Mouse (Mus musculus): ENCODE measurements around the gene Syce2. TPM values are rescaled to one million over a fixed set of nuclear protein-coding genes. Genes with fewer than 3 reads are reported as not detected.

The Syce2 gene
- polyA plus RNA-seq (2012; rRNA removed; ENCODE audit: low replicate concordance): 0.37 and 0.95 TPM in 2 replicates

DNA sequence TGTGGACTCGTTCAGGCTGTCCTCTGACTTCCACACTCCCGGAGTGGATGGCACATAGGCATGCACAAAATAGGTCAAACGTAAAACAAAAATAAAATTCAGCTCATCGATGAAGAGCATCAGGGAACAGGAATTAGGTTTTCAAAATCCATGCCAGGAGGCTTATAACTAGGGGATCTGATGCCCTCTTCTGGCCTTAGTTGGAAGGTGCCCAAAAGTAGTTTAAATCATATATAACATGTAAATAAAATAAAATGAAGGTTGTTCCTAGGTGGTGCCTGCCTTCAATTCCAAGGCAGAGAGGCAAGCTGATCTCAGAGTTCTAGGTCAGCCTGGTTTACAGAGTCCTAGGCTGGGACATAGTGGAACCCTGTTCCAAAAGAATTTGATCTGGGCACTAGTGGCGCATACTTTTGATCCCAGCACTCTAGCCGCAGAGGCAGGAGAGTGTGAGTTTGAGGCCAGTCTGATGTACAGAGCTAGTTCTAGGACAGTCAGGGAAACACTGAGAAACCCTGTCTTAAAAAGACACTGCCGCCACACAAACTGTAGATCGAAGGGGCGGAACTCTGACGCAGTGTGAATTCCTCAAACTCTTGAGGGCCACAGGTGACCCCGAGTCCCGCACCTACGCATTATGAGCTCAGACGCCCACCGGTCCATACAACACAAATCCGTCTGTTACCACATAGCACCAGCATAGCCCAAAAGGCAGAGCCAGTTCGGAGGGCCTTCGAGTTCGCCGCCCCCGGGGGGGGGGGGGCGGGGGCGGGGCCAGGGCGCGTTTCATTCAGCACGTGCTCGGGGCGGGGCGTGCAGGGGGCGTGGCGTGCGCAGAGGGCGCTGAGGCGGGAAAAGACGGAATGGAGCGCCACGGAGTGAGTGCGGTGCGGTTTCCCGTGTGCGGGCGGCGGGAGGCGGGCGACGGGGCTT is at the start of gene Syce2:
Gene Syce2, plus strand, starts transcription at position 736 of the 933 bp plus-strand sequence.

DNA sequence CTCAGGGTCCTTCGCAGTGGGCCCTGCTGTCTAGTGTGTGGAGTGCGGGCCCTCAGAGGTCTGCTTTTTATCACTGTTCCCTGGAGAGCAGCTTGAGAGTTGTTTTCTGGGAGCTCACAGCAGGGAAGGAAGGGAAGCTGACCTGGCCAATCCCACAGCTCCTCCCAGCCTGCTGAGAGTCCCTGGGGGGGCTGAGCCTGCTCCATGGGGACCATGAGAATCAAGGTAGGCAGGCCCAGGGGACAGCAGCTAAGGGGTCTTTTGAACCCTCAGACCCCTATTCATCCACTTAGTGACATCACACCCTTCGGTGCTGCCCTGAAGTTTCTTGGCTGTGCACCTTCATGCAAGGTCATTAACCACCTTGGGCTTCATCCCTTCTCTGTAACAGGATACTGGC is 49.2 kb upstream of the Syce2 start, which contains the start of gene Dand5:
Gene Dand5, minus strand, starts transcription at position 101 of the 400 bp plus-strand sequence.

DNA sequence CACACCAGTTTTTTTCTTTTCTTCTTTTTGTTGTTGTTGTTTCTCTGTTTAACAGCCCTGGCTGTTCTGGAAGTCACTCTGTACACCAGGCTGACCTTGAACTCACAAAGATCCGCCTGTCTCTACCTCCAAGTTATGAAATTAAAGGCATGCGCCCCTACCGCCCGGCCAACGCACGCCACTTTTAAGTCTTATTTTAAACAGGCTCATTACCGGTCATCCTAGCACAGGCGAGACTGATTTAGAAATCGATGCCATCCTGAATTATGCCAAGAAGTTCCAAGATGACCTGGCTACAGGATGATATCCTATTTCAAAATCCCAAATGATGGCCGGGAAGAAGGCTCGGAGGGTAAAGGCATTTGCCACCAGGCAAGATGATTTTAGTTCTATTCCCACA is 40.4 kb upstream of the Syce2 start, which contains the start of gene Gadd45gip1:
Gene Gadd45gip1, plus strand, starts transcription at position 33 of the 400 bp plus-strand sequence.

DNA sequence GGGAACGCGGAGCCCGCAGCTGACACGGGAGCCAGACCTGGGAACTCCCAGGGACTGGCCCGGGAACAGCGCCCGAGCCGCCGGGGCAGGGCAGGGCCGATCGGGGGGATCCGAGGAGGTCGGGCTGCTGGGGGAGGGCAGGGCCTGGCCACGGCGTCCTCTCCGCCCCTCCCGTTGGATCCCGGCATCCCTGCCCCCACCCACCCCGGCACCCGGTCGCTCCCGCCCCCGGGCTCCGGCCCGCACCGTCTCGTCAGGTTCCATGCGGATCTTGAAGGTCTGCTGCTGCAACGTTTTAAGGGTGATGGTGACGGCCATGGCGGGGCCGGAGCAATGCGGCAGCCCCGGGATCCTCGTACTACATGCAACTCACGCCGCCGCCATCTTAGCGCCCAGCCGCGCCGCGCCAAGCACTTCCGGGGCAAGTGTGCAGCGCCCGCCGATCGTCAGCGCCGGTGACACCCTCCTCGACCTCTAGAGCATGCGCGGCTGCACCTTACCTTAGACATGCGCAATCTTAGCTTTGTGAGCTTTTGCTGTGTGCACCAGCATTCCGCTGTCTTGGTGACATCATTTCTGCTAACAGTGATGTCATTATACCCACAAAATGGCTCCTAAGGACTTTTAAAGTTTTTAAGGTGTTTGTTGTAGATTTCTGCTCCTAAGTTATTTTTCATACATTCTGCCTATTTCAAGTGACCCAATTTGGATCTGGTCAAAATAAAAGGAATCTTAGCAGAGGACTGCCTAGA is 31.5 kb upstream of the Syce2 start, which contains the start of gene Rad23a:
Gene Rad23a, minus strand, starts transcription at position 418 of the 752 bp plus-strand sequence.

DNA sequence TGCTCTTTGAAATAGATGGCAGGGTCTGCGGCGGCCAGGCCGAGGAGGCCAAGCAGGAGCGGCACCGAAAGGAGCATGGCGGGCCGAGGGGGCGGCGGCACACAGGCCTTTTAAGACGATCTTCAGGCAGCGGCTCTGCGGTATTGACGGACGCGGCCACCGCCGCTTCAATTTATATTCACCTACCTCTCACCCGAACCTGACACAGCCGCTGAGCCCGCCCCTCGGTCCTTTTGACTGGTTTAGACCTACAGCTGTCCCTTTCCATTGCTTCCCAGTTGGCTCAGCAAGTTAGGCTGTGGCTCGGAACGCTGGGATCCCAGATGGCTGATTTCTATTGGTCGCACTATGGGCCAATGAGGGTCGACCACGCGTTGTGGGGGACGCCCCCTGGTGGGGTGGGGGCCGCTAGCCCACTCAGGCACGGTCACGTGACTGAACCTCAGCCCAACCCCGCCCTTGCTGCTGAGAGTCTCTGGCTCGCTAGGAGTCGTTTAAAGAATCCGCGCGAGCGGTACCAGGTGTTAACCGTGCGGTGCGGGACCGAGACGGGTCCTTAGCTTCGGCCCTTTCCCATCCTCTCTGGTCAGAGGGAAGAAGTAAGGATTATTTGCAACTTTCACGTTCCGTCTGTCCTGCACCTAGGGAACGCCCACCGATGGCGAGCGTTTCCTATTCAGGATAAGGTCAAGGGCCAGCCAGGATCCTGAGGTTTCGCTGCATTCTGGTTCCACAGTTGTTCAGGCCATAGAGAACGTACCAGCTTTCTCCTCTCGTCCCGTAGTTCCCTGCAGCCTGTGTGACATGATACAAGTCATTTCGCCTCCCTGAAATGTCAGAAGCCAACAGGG is 25.0 kb upstream of the Syce2 start, which contains the start of gene Calr:
Gene Calr, minus strand, starts transcription at position 213 of the 851 bp plus-strand sequence.

DNA sequence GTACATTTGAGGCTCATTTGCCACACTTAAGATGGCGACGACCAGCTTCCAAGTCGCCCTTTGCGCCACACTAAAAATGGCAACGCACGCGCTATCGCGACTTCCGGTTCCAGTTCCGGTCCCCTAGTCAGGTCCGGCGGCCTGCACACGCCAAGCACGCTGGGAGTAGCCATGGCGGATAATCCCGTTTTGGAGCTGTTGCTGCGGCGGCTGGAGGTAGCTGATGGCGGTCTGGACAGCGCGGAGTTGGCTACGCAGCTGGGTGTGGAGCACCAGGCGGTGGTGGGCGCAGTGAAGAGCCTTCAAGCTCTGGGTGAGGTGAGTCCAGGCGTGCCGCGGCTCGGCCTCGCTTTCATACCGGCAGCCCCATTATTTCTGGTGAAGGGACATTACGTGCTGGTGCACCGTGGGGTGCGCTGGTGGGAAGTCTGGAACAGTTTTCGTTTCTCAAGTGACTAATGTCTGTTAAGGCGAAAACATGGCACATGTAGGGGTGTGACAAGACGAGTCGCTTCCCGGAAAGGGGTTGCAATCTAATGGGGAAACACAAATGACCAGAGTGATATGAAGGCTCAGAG is 15.0 kb upstream of the Syce2 start, which contains the start of gene Farsa:
Gene Farsa, plus strand, starts transcription at position 126 of the 578 bp plus-strand sequence.

DNA sequence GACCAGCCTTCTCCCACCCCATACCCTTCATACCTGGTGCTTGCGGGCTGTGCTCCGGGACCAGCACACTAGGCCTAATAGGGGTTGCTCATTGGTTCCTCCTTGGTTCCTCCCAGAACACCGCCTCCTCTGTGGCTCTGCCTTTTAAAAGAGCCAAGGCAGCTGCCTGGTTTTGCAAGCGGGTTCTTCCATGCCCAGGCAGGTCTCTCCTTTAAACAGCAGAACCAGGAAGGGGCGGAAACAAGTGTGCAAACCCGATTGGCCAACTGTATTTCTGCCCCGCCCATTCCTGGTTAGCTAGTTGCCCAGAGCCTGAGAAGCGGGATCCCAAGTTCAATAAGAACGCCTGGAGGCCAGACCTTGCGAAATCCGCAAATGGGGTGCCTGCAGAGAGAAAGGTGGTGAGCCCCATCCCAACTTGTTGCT is 21.8 kb downstream of the Syce2 start, which contains the start of gene Gcdh:
Gene Gcdh, minus strand, starts transcription at position 213 of the 426 bp plus-strand sequence.

DNA sequence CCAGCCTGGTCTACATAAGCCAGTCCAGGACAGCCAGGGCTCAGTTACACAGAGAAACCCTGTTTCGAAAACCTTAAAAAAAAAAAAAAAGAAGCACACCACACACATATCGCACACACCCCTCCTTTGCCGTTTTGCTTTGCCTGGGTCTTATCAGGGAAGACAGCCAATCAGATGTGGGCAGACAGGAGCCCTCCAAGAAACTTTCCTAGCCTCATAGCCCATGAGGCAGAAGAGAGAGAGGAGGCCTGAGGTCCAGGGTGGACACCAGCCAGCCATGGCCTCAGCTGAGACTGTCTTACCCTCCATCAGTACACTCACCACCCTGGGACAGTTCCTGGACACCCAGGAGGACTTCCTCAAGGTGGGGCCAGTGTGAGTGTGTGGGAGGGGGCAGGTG is 29.8 kb downstream of the Syce2 start, which contains the start of gene Klf1:
Gene Klf1, plus strand, starts transcription at position 177 of the 400 bp plus-strand sequence.

DNA sequence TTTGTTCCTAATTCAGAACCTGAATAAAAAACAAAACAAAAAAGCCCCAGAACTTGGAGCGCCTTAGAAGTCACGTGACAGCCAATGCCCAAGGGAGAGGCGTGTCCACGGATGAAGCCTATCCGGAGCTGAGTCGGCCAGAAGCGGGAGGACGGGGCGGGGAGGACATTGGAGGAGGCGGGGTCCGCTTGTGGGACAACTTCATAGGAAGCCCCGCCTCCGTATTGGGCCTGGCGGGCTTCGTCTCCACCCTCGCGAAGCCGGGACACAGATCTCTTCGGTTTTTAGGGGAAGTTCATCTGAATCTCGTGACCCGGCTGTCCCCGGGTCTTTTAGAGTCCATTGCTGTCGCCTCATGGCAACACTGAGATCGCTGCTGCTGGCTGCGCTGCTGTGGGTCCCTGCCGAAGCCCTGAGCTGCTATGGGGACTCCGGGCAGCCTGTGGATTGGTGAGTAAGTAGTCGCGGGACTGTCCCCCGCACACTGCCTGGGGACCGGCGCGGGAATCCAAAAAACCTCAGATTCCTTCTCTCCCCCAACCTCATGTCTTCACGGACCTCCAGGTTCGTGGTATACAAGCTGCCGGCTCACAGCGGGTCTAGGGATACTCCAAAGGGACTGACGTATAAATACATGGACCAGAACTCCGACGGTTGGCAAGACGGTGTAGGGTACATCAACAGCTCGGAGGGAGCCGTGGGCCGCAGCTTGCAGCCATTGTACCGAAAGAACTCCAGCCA is 36.7 kb downstream of the Syce2 start, which contains the start of gene Dnase2a:
Gene Dnase2a, plus strand, starts transcription at position 140 of the 741 bp plus-strand sequence.

DNA sequence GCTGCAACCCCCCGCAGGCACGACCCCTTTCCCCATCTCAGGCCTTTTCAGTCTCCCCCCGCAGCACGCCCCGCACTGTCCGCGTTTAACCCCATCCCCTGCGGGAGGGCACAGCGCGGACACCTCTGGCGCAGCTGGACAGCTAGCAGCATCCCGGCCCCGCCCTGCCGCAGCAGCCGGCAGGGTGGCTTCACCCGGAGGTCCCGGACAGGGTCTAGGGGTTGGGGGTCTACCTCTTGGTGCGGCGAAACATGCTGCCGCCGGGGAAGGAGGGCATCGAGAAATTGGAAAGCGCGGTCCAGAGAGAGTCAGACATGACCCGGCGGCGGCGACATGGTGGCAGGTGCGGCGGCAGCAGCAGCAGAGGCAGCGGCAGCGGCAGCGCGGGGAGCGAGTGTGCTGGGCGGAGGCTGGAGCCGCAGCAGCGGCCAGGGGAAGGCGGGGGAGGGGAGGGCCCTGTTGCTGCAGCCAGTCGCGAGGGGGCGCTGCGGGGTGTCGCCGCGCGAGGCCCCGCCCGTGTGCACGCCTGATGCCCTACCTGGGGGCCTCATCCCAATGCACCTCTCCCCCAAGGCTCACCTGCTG is 65.1 kb downstream of the Syce2 start, which contains the start of gene Mast1:
Gene Mast1, minus strand, starts transcription at position 398 of the 585 bp plus-strand sequence.

Other genes starting within 250 kb of the Syce2 start
- gene Ier2, start 209.3 kb upstream of the Syce2 start, polyA plus RNA-seq (2012; rRNA removed; ENCODE audit: low replicate concordance): 43.2 and 55.4 TPM in 2 replicates
- 66.4 and 90.1 TPM in 2 replicates for gene Trmt1, start 185.8 kb upstream of the Syce2 start, polyA plus RNA-seq (2012; rRNA removed; ENCODE audit: low replicate concordance)
- gene Nacc1, start 184.2 kb upstream of the Syce2 start, polyA plus RNA-seq (2012; rRNA removed; ENCODE audit: low replicate concordance): 74.5 and 89.2 TPM in 2 replicates
- gene Lyl1, start 170.7 kb upstream of the Syce2 start, polyA plus RNA-seq (2012; rRNA removed; ENCODE audit: low replicate concordance): 5.6 and 5.9 TPM in 2 replicates
- 0.17 and 0.39 TPM in 2 replicates for gene G430095P16Rik, start 149.1 kb upstream of the Syce2 start, polyA plus RNA-seq (2012; rRNA removed; ENCODE audit: low replicate concordance)
- 21.9 and 35.0 TPM in 2 replicates for gene Nfix, start 71.8 kb upstream of the Syce2 start, polyA plus RNA-seq (2012; rRNA removed; ENCODE audit: low replicate concordance)
- gene Dand5, start 49.3 kb upstream of the Syce2 start, polyA plus RNA-seq (2012; rRNA removed; ENCODE audit: low replicate concordance): 2.0 and 2.1 TPM in 2 replicates
- 45.9 and 171 TPM in 2 replicates for gene Gadd45gip1, start 40.6 kb upstream of the Syce2 start, polyA plus RNA-seq (2012; rRNA removed; ENCODE audit: low replicate concordance)
- 56.0 and 74.1 TPM in 2 replicates for gene Rad23a, start 31.4 kb upstream of the Syce2 start, polyA plus RNA-seq (2012; rRNA removed; ENCODE audit: low replicate concordance)
- gene Calr, start 25.2 kb upstream of the Syce2 start, polyA plus RNA-seq (2012; rRNA removed; ENCODE audit: low replicate concordance): 101 and 112 TPM in 2 replicates
- gene Farsa, start 15.1 kb upstream of the Syce2 start, polyA plus RNA-seq (2012; rRNA removed; ENCODE audit: low replicate concordance): 28.8 and 32.6 TPM in 2 replicates
- 105 and 276 TPM in 2 replicates for gene Gcdh, start 21.8 kb downstream of the Syce2 start, polyA plus RNA-seq (2012; rRNA removed; ENCODE audit: low replicate concordance)
- 0.46 and 0.56 TPM in 2 replicates for gene Klf1, start 29.8 kb downstream of the Syce2 start, polyA plus RNA-seq (2012; rRNA removed; ENCODE audit: low replicate concordance)
- 4.7 and 4.8 TPM in 2 replicates for gene Dnase2a, start 36.4 kb downstream of the Syce2 start, polyA plus RNA-seq (2012; rRNA removed; ENCODE audit: low replicate concordance)
- gene Mast1, start 65.2 kb downstream of the Syce2 start, polyA plus RNA-seq (2012; rRNA removed; ENCODE audit: low replicate concordance): 0.50 and 0.84 TPM in 2 replicates
- 0.12 and 0.13 TPM in 2 replicates for gene Rtbdn, start 74.9 kb downstream of the Syce2 start, polyA plus RNA-seq (2012; rRNA removed; ENCODE audit: low replicate concordance)
- 0.79 TPM in 1 of 2 replicates, not detected in the other for gene Gm49661, start 97.3 kb downstream of the Syce2 start, polyA plus RNA-seq (2012; rRNA removed; ENCODE audit: low replicate concordance)
- 72.5 and 105 TPM in 2 replicates for gene Prdx2, start 97.5 kb downstream of the Syce2 start, polyA plus RNA-seq (2012; rRNA removed; ENCODE audit: low replicate concordance)
- 22.7 and 28.7 TPM in 2 replicates for gene Rnaseh2a, start 97.7 kb downstream of the Syce2 start, polyA plus RNA-seq (2012; rRNA removed; ENCODE audit: low replicate concordance)
- gene Junb, start 106.6 kb downstream of the Syce2 start, polyA plus RNA-seq (2012; rRNA removed; ENCODE audit: low replicate concordance): 133 and 294 TPM in 2 replicates
- gene Hook2, start 118.5 kb downstream of the Syce2 start, polyA plus RNA-seq (2012; rRNA removed; ENCODE audit: low replicate concordance): 46.1 and 61.0 TPM in 2 replicates
- not detected in 2 replicates for gene Best2, start 142.4 kb downstream of the Syce2 start, polyA plus RNA-seq (2012; rRNA removed; ENCODE audit: low replicate concordance)
- gene Asna1, start 153.2 kb downstream of the Syce2 start, polyA plus RNA-seq (2012; rRNA removed; ENCODE audit: low replicate concordance): 72.4 and 89.7 TPM in 2 replicates
- gene Trir, start 154.7 kb downstream of the Syce2 start, polyA plus RNA-seq (2012; rRNA removed; ENCODE audit: low replicate concordance): 54.2 and 119 TPM in 2 replicates
- gene Tnpo2, start 164.8 kb downstream of the Syce2 start, polyA plus RNA-seq (2012; rRNA removed; ENCODE audit: low replicate concordance): 17.4 and 29.4 TPM in 2 replicates
- gene Fbxw9, start 187.9 kb downstream of the Syce2 start, polyA plus RNA-seq (2012; rRNA removed; ENCODE audit: low replicate concordance): 69.0 and 116 TPM in 2 replicates
- gene Gm5741, start 195.9 kb downstream of the Syce2 start, polyA plus RNA-seq (2012; rRNA removed; ENCODE audit: low replicate concordance): 1.2 TPM in 1 of 2 replicates, not detected in the other
- gene Dhps, start 199.6 kb downstream of the Syce2 start, polyA plus RNA-seq (2012; rRNA removed; ENCODE audit: low replicate concordance): 46.2 and 54.2 TPM in 2 replicates
- gene Wdr83os, start 208.6 kb downstream of the Syce2 start, polyA plus RNA-seq (2012; rRNA removed; ENCODE audit: low replicate concordance): 74.0 and 95.6 TPM in 2 replicates
- gene Wdr83, start 209.2 kb downstream of the Syce2 start, polyA plus RNA-seq (2012; rRNA removed; ENCODE audit: low replicate concordance): 18.6 and 23.1 TPM in 2 replicates
- gene Man2b1, start 211.2 kb downstream of the Syce2 start, polyA plus RNA-seq (2012; rRNA removed; ENCODE audit: low replicate concordance): 31.4 and 36.6 TPM in 2 replicates

Data from duodenum, adult 2 months (tissue).